27 mouse cellular contexts compared by ENCODE assay signal in the genomic region with DNA sequence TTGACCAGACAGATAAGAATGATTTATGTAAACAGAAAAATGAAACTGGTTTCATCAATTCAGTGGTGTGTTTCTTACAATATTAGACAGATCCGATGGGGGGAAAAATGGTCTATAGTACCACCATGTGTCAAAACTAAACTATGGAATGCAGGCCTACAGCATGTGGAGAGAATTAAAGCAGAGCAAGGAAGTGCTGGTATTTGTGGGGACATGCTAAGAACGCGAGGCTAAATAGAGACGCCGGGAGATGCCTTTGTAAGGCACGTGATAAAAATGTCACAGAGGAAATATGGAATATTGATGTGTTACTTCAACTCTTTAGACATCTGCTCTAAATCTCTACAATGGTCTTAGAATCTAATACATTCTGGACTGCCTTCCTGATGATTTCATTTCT.
A peak's percentile ranks its signal among the peaks of the same experiment; 100 is the strongest.
DNase-seq lines count a peak whose midpoint lies in the region; ATAC-seq and TF ChIP-seq lines count a peak whose summit lies in the region.
"Had no signal": no experiment of that assay in that cellular context is flagged by ENCODE, and none has a peak within 500 bp of the region (broad histone marks: within the 10 kb centered on the region; RNA-seq: fewer than 3 reads in every experiment).

No protein-coding gene starts in this region.

- no peak overlapping the region for H3K9ac ChIP-seq in forebrain, postnatal 0 days
- no peak overlapping the region for H3K9ac ChIP-seq in forebrain, embryonic 11.5 days (ENCODE audit: low read length)
- H3K9ac ChIP-seq in limb, embryonic 14.5 days (ENCODE audit: low read depth, low read length, severe bottlenecking) = no peak overlapping the region
- H3K9ac ChIP-seq in embryonic facial prominence, embryonic 14.5 days (ENCODE audit: low read depth, low read length) = no peak overlapping the region
- no peak overlapping the region for H3K9ac ChIP-seq in hindbrain, embryonic 16.5 days (ENCODE audit: low read depth, low read length)
- H3K9ac ChIP-seq: hindbrain, embryonic 13.5 days had no signal

- no peak overlapping the region for H3K4me3 ChIP-seq in forebrain, postnatal 0 days (ENCODE audit: low read depth, low read length)
- H3K4me3 ChIP-seq in forebrain, embryonic 11.5 days (ENCODE audit: low read depth, low read length) = no peak overlapping the region
- no peak overlapping the region for H3K4me3 ChIP-seq in limb, embryonic 14.5 days (replicated peaks; ENCODE audit: low read length)
- no peak overlapping the region for H3K4me3 ChIP-seq in limb, embryonic 10.5 days
- H3K4me3 ChIP-seq in embryonic facial prominence, embryonic 14.5 days (ENCODE audit: low read depth, low read length) = no peak overlapping the region
- no peak overlapping the region for H3K4me3 ChIP-seq in hindbrain, embryonic 16.5 days (ENCODE audit: low read length)
- no peak overlapping the region for H3K4me3 ChIP-seq in thymus, adult 2 months (ENCODE audit: control insufficient read depth, insufficient read depth, low read length)
- H3K4me3 ChIP-seq: forebrain, embryonic 10.5 days; hindbrain, embryonic 10.5 days; hindbrain, embryonic 13.5 days had no signal

- H3K36me3 ChIP-seq in forebrain, postnatal 0 days (ENCODE audit: insufficient read depth) = no peaks in the 10 kb centered on the region
- H3K36me3 ChIP-seq in forebrain, embryonic 11.5 days (ENCODE audit: control insufficient read depth, insufficient read depth, low read length) = no peaks in the 10 kb centered on the region
- H3K36me3 ChIP-seq in limb, embryonic 14.5 days (ENCODE audit: control insufficient read depth, insufficient read depth, low read length) = no peaks in the 10 kb centered on the region
- no peaks in the 10 kb centered on the region for H3K36me3 ChIP-seq in limb, embryonic 10.5 days
- H3K36me3 ChIP-seq in embryonic facial prominence, embryonic 14.5 days (ENCODE audit: control insufficient read depth, insufficient read depth, low read length) = no peaks in the 10 kb centered on the region
- no peaks in the 10 kb centered on the region for H3K36me3 ChIP-seq in hindbrain, embryonic 16.5 days (ENCODE audit: control insufficient read depth, insufficient read depth, low read length)
- no peaks in the 10 kb centered on the region for H3K36me3 ChIP-seq in thymus, adult 2 months (ENCODE audit: control insufficient read depth, insufficient read depth, low read length)
- H3K36me3 ChIP-seq: forebrain, embryonic 10.5 days; G1E; hindbrain, embryonic 10.5 days; hindbrain, embryonic 13.5 days had no signal

- peak; percentile 25; the same call in 1 of the 2 replicates for ATAC-seq in forebrain, postnatal 0 days
- no peak for ATAC-seq in forebrain, embryonic 11.5 days (replicated peaks; ENCODE audit: low FRiP score)
- ATAC-seq in limb, embryonic 14.5 days (ENCODE audit: low FRiP score, low read depth) = peak; percentile 34; the same call in 1 of the 2 replicates
- ATAC-seq in embryonic facial prominence, embryonic 14.5 days (ENCODE audit: low read depth) = peak; percentile 47; the same call in 1 of the 2 replicates
- no peak for ATAC-seq in hindbrain, embryonic 16.5 days
- ATAC-seq: forebrain, embryonic 14.5 days; hindbrain, postnatal 0 days; inflammation-experienced regulatory T-cells, adult 6 months; intestine, embryonic 16.5 days; Patski had no signal

- DNase-seq in forebrain, postnatal 0 days = no peak
- no peak for DNase-seq in forebrain, embryonic 11.5 days (ENCODE audit: low spot score)
- DNase-seq in limb, embryonic 14.5 days (ENCODE audit: low spot score) = peak; percentile 30
- DNase-seq in limb, embryonic 10.5 days (ENCODE audit: low spot score) = no peak
- DNase-seq in embryonic facial prominence, embryonic 14.5 days (ENCODE audit: low spot score) = peak; percentile 77
- peak; percentile 36 for DNase-seq in forelimb bud, embryonic 11.5 days (ENCODE audit: low read depth, low spot score)
- no peak for DNase-seq in thymus, adult 2 months
- DNase-seq: adrenal gland, postnatal 10 days; adrenal gland, postnatal 36 days; B cell, adult 2 months; cerebellum, adult 18-20 months; cerebellum, adult 9-10 months; cerebellum, postnatal 14 days; gastrocnemius, postnatal 10 days; gastrocnemius, postnatal 36 days had no signal

- 78% methylated on average over 6 of the region's 6 CpGs for WGBS in forebrain, postnatal 0 days
- WGBS in forebrain, embryonic 11.5 days = 86% methylated on average over 6 of the region's 6 CpGs
- WGBS in limb, embryonic 14.5 days = 49% methylated on average over 6 of the region's 6 CpGs
- WGBS in limb, embryonic 10.5 days = 74% methylated on average over 6 of the region's 6 CpGs
- WGBS in embryonic facial prominence, embryonic 14.5 days = 29% methylated on average over 6 of the region's 6 CpGs
- 68% methylated on average over 6 of the region's 6 CpGs for WGBS in hindbrain, embryonic 16.5 days
- WGBS in thymus, adult 2 months = 91% methylated on average over 6 of the region's 6 CpGs

- no peaks in the 10 kb centered on the region for H3K9me3 ChIP-seq in forebrain, postnatal 0 days (ENCODE audit: low read length)
- no peaks in the 10 kb centered on the region for H3K9me3 ChIP-seq in forebrain, embryonic 11.5 days (ENCODE audit: control insufficient read depth, low read length)
- H3K9me3 ChIP-seq in limb, embryonic 14.5 days (ENCODE audit: control insufficient read depth, low read length) = no peaks in the 10 kb centered on the region
- H3K9me3 ChIP-seq in limb, embryonic 10.5 days (replicated peaks) = no peaks in the 10 kb centered on the region
- H3K9me3 ChIP-seq in embryonic facial prominence, embryonic 14.5 days (ENCODE audit: control insufficient read depth, low read length) = no peaks in the 10 kb centered on the region
- H3K9me3 ChIP-seq in hindbrain, embryonic 16.5 days (ENCODE audit: control insufficient read depth, low read length) = no peaks in the 10 kb centered on the region
- H3K9me3 ChIP-seq: forebrain, embryonic 10.5 days; G1E; hindbrain, embryonic 10.5 days; hindbrain, embryonic 13.5 days had no signal

- TF ChIP-seq CTCF in forebrain, postnatal 0 days (IDR thresholded peaks at IDR 0.05; ENCODE audit: low read depth) = no peak
- no peak for TF ChIP-seq CTCF in thymus, adult 2 months (IDR thresholded peaks at IDR 0.05; ENCODE audit: borderline replicate concordance, control insufficient read depth, extremely low read depth, insufficient read depth, low read length, poor library complexity)

- peak overlapping the region; percentile 31; the same call in 1 of the 2 replicates for H3K27ac ChIP-seq in forebrain, postnatal 0 days (ENCODE audit: low read depth, low read length)
- no peak overlapping the region for H3K27ac ChIP-seq in forebrain, embryonic 11.5 days (ENCODE audit: low read depth, low read length)
- H3K27ac ChIP-seq in limb, embryonic 14.5 days (replicated peaks; ENCODE audit: low read depth, low read length) = no peak overlapping the region
- H3K27ac ChIP-seq in limb, embryonic 10.5 days = no peak overlapping the region
- no peak overlapping the region for H3K27ac ChIP-seq in embryonic facial prominence, embryonic 14.5 days (replicated peaks; ENCODE audit: low read depth, low read length)
- no peak overlapping the region for H3K27ac ChIP-seq in hindbrain, embryonic 16.5 days (ENCODE audit: low read depth, low read length)
- no peak overlapping the region for H3K27ac ChIP-seq in thymus, adult 2 months (ENCODE audit: control insufficient read depth, insufficient read depth, low read length)
- H3K27ac ChIP-seq: forebrain, embryonic 10.5 days; hindbrain, embryonic 10.5 days; hindbrain, embryonic 13.5 days; hindbrain, postnatal 0 days had no signal

- no peaks in the 10 kb centered on the region for H3K27me3 ChIP-seq in forebrain, postnatal 0 days (ENCODE audit: insufficient read depth, low read length)
- no peaks in the 10 kb centered on the region for H3K27me3 ChIP-seq in forebrain, embryonic 11.5 days (ENCODE audit: control insufficient read depth, insufficient read depth, low read length)
- H3K27me3 ChIP-seq in limb, embryonic 14.5 days (ENCODE audit: control insufficient read depth, insufficient read depth, low read length) = no peaks in the 10 kb centered on the region
- H3K27me3 ChIP-seq in limb, embryonic 10.5 days (ENCODE audit: low read depth, poor library complexity, severe bottlenecking) = no peaks in the 10 kb centered on the region
- no peaks in the 10 kb centered on the region for H3K27me3 ChIP-seq in embryonic facial prominence, embryonic 14.5 days (replicated peaks; ENCODE audit: control insufficient read depth, insufficient read depth, low read length)
- H3K27me3 ChIP-seq in hindbrain, embryonic 16.5 days (replicated peaks; ENCODE audit: control insufficient read depth, insufficient read depth, low read length) = no peaks in the 10 kb centered on the region
- H3K27me3 ChIP-seq in thymus, adult 2 months (ENCODE audit: control insufficient read depth, insufficient read depth, low read length) = no peaks in the 10 kb centered on the region
- H3K27me3 ChIP-seq: CH12.LX; hindbrain, embryonic 13.5 days; Patski had no signal

- TF ChIP-seq POLR2A in limb, embryonic 14.5 days (IDR thresholded peaks at IDR 0.05; ENCODE audit: borderline replicate concordance, extremely low read depth, insufficient read depth, insufficient read length) = no peak
- TF ChIP-seq POLR2A in thymus, adult 2 months (IDR thresholded peaks at IDR 0.05; ENCODE audit: control insufficient read depth, extremely low read depth, insufficient read depth, low read length, poor library complexity) = no peak

- no peaks in the 10 kb centered on the region for H3K4me1 ChIP-seq in forebrain, postnatal 0 days (ENCODE audit: insufficient read depth)
- no peaks in the 10 kb centered on the region for H3K4me1 ChIP-seq in forebrain, embryonic 11.5 days (replicated peaks; ENCODE audit: control insufficient read depth, insufficient read depth, low read length)
- H3K4me1 ChIP-seq in limb, embryonic 14.5 days (ENCODE audit: control insufficient read depth, insufficient read depth, low read length) = peaks cover 3% of the 10 kb centered on the region; the same call in 1 of the 2 replicates
- H3K4me1 ChIP-seq in limb, embryonic 10.5 days = no peaks in the 10 kb centered on the region; the same call in 1 of the 2 replicates
- H3K4me1 ChIP-seq in embryonic facial prominence, embryonic 14.5 days (ENCODE audit: control insufficient read depth, insufficient read depth, low read length) = peaks cover 21% of the 10 kb centered on the region; the same call in 1 of the 2 replicates
- no peaks in the 10 kb centered on the region for H3K4me1 ChIP-seq in hindbrain, embryonic 16.5 days (ENCODE audit: control insufficient read depth, insufficient read depth, low read depth, low read length)
- no peaks in the 10 kb centered on the region for H3K4me1 ChIP-seq in thymus, adult 2 months (replicated peaks; ENCODE audit: control insufficient read depth, insufficient read depth, low read length)
- H3K4me1 ChIP-seq: forebrain, embryonic 10.5 days; hindbrain, embryonic 10.5 days; hindbrain, embryonic 13.5 days had no signal

- H3K4me2 ChIP-seq in forebrain, postnatal 0 days (ENCODE audit: low read depth) = no peak overlapping the region
- no peak overlapping the region for H3K4me2 ChIP-seq in forebrain, embryonic 11.5 days (ENCODE audit: low read depth, low read length, severe bottlenecking)
- no peak overlapping the region for H3K4me2 ChIP-seq in limb, embryonic 14.5 days (replicated peaks; ENCODE audit: low read depth, low read length, severe bottlenecking)
- no peak overlapping the region for H3K4me2 ChIP-seq in embryonic facial prominence, embryonic 14.5 days (ENCODE audit: low read depth, low read length)
- H3K4me2 ChIP-seq in hindbrain, embryonic 16.5 days (ENCODE audit: low read length) = no peak overlapping the region
- H3K4me2 ChIP-seq: heart, embryonic 11.5 days; hindbrain, embryonic 13.5 days had no signal

Comparison
In these comparisons a context has a peak if more than half of its experiments do, and no peak if none do; other contexts are left out.
1. ATAC-seq: peak in forebrain, postnatal 0 days (single experiment), limb, embryonic 14.5 days (single experiment) and embryonic facial prominence, embryonic 14.5 days (single experiment); none in forebrain, embryonic 11.5 days (single experiment) and hindbrain, embryonic 16.5 days (single experiment).
2. DNase-seq: peak in limb, embryonic 14.5 days (single experiment), embryonic facial prominence, embryonic 14.5 days (single experiment) and forelimb bud, embryonic 11.5 days (single experiment); none in forebrain, postnatal 0 days (single experiment), forebrain, embryonic 11.5 days (single experiment), limb, embryonic 10.5 days (single experiment) and thymus, adult 2 months (single experiment).